Mouse (Mus musculus) embryo, embryonic 10 days (tissue): Measurements from ENCODE around the gene Pik3r6.
A peak's percentile ranks its signal among the peaks of the same experiment; 100 is the strongest.

Source experiments
- DNase-seq: peaks from one replicate; pipeline ENCODE4 v3.0.0-alpha.2; 2015; ENCODE audit warnings: low spot score

The Pik3r6 gene

DNA sequence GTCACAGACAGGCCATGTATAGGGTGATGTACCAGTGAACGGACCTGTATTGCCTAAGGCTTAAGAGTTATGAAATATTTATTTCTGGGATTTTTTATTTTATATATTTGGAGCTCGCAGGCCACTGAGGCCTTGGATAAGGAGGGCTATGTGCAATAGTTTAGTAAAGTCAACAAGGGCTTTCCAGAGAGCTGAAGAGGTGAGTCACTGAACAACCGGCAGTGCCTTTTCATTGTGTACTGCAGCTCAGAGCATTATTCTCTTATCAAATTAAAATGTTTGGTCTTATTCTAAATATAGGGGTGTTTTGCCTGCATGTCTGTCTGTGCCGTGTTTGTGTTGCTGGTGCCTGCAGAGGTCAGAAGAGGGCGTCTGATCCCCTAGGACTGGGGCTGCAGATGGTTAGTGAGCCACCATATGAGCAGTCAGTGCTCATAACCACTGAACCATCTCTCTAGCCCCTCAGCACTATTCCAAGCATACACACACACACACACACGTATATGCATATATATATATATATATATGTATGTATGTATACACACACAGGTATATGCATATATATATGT lies 14.5 kb upstream of the Pik3r6 start:
- no peak for DNase-seq

DNA sequence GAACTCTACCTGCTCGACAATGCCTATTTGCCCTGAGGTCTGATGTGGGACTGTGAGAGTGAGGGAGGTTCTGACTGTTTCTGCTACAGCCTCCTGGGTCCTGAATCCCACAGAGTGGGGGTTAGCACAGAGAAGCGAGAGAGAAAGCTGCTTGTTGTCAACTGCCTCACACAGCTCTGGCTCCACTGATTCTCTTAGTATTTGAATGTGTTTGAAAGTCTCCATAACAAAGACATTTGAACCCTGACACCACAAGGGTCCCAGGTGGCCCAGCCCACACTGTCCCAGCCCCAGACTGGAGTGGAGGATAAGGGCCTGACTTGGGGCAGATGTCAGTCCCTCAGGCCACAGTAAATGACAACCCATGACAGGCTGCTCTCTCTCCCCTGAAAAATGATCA lies 13.6 kb upstream of the Pik3r6 start:
- DNase-seq: no peak

DNA sequence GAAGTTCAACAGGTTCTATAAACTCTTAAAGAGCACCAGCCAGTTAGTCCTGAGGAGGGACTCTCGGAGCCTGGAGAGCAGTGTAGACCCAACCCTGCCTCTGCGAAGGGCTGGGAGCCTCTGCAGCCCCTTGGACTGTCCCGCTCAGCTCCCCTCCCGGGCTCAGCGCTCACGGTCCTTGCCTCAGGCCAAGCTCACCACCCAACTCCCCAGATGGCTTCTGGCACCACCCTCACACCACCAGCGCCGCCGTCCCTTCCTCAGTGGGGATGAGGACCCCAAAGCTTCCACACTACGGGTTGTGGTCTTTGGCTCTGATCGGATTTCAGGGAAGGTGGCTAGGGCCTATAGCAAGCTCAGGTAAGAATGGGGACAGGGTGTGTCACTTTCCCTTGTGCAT lies 10.2 kb upstream of the Pik3r6 start:
- no peak for DNase-seq

DNA sequence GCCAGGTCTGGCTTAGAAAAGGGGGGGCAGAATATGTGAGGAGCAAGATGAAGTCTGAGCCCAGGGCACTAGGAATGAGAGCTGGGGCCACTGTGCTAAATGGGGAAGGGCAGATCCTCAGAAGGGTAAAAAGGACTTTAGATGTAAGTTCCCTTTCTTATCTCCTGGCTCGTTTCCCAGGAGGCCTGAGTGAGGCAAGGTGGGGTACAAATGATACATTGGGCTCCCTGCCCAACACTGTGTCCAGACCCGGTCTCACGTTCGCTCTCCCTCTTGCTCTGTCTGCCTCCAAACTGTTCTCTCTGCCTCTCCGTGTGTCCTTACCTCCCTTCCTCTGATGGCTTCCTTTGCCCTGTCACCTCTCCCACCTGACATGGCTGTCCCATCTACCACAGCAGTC lies 9.1 kb upstream of the Pik3r6 start:
- no peak for DNase-seq

DNA sequence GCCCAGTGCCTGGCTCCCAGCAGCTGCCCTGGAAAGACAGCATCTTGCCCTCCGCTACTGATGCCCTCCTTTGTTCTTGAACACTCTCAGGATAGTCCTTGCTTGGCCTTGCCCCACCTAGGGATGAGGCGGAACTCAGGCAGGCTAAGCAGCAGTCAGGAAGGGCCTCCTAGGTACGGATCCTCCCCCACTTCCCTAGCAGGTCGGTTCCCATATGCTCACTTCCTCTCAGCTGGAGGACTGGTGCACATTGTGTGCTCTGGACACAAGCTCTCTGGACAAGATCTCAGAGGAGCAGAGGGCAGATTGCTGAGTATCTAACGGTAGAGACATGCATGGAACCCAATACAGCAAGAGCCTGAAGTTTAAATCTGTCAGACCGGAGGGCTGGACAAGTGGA lies 5.7 kb upstream of the Pik3r6 start:
- no peak for DNase-seq

DNA sequence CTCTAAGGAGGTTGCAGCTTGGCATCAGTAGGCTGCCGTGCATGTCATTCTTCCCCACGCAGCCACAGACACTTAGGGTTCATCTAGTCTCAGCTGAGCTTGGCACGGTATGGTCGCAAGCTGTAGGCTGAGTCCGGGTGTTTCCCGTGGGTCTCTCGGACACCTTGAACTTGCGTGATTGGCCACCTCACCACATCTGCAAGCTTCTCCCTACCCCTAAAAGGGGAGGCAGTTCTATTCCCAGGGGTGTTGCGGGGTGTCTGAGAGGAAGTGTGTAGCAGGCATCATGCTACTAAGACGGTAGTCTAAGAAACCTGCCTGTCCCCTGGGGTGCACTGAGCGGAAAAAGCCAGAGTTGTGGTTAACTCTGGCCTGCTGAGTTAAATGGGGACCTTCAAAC lies 4.3 kb upstream of the Pik3r6 start:
- no peak for DNase-seq

DNA sequence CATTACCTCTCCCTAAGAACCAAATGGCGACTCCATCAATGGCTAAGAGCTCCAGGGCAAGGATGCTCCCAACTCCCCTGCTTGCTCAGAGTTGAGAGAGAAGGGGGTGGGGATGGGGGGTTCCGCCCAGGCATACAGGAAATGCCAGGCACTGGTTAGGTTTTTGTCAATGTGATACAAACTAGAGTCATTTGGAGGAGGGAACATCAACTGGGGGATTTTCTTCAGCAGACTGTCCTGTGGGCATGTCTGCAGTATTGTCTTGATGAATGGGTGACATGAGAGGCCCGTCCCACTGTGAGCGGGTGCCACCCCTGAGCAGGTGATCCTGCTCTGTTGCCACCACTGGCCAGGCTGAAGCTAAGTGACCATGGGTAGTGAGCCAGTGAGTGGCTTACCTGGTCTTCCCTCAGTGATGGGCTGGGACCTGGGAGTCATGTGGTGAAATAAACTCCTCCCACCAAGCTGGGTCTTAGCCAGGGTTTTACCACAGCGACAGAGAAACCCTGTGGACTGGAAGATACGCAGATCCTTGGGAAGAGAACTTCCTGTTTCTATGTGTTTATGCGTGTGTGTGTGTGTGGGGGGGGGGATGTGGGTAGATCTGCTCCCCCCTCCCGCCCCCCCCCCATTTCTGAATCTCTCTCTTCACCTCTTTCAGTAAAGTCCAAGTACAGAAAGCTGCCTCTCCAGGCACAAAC lies 3.7 kb upstream of the Pik3r6 start:
- DNase-seq: no peak

DNA sequence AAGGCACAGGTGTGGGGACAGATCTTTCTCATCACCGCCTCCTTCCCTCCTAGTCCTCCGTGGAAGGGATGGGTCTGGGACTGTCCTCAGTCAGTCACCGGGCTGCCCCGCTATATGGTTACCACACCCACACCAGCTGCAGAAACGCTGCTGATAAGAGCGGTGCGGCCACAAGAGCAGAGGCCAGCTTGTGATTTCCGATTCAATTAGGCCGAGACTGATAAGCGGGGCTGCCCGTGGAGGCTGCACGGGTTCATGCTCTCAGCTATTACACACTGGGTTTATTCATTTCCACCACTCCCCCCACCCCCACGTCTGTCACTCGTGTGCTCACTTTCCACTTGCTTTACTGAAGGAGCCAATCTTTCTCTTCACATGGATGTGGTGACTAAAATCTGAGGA lies 1.9 kb upstream of the Pik3r6 start:
- DNase-seq: peak; percentile 20

DNA sequence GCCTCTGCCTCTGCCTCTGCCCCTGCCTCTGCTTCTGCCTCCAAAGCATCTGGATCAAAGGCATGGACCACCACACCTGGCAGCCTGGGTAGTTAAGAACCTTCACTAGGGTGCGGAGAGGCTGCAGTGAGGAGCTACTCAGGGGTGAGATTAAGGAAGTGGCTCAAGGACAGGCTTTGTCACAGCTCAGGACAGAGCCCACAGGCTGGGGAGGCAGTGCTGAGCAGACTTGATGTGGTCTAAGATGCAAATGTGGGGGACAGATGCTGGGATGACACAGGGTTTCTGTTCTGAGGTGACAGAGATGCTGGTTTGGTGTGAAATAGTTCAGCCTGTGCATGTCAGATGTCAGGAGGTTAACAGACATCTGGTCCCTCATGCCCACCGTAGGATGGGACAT lies 411 bp upstream of the Pik3r6 start:
- DNase-seq: no peak

DNA sequence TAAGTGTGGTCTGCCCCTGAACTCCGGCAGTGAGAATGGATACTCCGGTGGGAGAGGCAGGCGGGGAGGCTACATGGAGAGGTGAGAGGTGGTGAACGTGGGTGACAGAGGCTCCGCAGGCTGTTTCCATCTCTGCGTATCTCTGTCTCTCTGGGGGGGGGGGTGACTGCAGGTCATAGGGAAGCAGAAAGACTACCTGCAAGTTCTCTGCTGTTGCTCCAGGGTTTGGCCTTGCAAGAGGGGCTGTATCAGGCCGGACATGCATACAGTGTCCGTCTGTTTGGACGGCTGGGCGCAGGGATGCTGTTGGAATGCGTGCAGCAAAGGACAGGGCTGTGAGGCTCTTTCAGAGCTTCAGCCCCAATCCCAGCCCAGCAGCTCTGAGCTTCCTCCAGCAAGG lies 2.1 kb downstream of the Pik3r6 start:
- DNase-seq: no peak

DNA sequence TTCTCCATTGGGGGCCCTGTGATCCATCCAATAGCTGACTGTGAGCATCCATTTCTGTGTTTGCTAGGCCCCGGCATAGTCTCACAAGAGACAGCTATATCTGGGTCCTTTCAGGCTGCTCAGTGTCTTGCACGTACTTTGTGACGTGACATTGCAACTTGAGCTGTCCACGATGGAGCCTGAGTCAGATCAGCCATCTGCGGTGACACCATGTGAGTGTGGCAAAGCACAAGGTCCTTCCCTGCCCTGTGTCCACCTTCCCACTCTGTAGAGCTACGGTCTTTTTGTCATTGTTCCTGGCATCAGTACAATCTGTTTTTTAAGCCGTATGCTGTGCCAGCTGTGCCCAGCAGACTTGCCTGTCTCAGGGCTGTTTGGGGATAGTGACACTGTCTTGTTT lies 4.4 kb downstream of the Pik3r6 start:
- no peak for DNase-seq

DNA sequence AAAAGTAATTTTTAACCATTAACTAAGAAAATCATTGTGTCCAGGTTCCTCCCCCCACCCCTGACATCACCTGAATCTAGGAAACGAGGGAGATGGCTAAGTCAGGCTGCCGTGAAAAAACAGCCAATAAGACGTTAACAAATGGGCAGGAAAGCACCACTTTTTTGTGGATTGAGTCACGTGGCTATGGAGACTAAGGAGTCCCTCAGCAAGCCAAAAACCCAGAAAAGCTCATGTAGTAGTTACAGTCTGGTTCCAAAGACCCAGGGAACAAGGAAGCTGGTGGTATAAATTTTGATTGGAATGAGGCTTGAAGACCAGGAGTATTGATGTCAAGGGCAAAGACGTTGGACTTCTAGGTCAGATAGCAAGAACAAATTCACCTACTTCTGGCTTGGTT lies 5.8 kb downstream of the Pik3r6 start:
- DNase-seq: no peak

DNA sequence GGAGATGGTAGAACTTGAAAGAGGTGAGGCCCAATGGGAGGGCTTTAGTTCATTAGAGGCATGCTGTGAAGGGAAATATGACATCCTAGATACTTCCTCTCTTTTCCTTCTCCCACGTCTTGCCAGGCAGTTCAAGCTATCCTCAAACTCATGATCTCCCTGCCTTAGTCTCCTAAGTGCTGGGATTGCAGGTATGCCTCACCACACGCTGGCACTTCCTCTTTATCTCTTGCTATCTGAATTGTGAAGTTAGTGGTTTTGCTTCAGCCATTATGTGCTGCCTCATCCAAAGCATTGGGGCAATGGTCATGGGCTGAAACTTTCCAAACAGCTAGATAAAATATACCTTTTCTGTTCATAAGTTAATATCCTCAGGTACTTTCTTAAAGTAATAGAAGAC lies 6.4 kb downstream of the Pik3r6 start:
- DNase-seq: no peak

DNA sequence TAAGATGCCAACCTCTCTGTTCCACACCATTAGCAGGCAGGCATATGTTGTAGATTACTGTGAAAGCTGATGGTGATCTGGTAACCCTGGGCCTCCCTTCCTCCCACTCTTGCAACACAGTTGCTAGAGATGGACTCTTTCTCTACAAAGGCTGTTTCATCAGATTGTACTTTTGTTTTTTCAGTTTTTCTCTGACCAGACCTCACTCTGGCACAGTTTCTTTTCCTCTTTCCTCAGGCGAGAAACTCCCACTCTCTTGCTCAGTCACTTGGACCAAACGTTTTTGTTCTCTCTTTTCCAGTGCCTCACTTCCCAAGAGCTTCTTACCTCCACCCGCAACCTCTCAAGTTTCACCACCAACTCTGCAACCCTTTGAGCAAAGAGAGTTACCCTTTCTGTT lies 11.2 kb downstream of the Pik3r6 start:
- DNase-seq: no peak

DNA sequence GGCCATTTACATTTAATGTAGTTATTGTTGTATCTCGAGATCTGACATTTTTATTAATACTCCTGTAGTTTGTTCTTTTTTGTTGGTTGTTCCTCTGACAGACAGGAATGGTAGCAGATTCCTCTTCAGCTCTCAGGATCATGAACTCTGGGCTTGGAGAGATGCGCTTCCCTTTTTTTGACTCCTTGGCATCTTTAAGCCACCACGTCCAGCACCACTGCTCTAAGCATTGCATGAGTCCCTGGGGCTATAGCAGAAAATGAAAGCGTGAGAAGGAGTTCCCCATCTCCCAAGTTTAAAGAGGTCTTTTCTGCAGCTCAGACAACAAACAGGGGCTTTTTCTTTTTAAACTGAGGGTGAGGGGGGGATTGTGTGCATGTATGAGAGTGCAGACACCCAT lies 16.5 kb downstream of the Pik3r6 start:
- no peak for DNase-seq

DNA sequence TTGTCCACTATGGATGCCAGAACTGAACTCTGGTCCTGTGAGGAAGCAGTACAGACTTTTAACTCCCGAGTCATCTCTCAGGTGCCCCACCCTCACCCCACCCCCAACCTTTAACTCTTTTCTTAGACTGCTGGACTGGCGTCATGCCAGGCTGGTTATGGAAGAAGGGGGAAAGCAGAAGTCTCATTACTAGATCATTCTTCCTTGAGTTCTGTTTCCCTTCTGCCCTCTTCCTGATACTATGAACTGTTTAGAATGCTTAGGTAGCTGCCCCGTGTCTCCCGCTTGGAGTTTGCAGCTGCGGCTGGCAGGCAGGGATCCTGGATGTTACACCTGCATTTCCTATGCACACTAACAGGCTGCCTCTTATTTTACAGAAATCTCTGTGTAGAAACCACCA lies 17.0 kb downstream of the Pik3r6 start:
- no peak for DNase-seq

DNA sequence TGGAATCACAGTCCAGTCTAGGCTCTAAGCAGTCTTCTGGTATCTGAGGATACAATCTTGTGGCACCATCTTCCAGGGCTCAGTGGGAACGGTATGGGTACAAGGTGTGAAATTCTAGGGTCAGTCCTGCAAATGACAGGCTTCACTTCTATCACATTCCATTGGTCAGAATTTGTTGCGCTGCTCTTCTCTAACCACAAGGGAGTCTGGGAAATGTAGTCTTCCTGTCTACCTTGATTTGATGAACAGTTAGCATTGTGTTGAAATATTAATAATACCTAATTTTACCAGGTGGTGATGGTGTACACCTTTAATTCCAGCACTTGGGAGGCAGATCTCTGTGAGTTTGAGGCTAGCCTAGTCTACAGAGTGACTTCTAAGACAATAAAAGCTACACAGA lies 17.6 kb downstream of the Pik3r6 start:
- DNase-seq: no peak

DNA sequence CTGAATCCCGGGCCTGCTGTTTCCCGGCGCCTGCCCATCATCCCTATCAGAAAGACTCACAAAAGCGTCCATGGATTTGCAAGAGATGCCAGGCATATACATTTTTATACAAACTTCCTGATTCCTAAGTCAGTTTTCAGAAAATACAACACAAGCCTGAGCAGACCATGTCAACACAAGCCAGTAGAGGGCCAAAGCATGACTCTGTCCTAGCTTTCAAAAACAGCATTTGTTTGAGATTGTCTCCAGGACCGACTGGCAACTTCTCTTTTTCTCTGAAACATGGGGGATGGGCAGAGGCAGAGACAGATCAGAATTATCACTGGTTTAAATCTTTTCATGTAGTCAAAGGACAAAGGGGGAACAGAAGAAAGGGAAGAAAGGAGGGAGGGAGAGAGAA lies 18.5 kb downstream of the Pik3r6 start:
- DNase-seq: no peak

DNA sequence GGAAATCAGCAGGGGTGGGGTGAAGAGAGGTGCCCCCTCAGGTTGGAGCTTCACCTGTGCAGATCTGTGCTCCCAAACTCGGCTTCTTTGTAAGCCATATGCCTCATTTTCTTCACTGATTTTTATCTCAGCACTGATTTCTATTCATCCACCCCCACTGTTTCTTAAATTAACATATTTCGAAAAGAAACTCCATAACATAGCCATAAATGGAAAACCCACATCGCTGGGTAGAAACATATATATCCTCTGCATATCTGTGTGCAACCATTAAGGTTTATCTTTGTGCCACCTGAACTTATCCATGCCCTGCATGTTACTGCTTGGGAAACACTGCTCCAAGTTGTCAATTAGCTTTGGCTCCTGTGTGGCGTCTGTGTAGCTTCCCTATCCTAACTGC lies 23.6 kb downstream of the Pik3r6 start:
- no peak for DNase-seq

DNA sequence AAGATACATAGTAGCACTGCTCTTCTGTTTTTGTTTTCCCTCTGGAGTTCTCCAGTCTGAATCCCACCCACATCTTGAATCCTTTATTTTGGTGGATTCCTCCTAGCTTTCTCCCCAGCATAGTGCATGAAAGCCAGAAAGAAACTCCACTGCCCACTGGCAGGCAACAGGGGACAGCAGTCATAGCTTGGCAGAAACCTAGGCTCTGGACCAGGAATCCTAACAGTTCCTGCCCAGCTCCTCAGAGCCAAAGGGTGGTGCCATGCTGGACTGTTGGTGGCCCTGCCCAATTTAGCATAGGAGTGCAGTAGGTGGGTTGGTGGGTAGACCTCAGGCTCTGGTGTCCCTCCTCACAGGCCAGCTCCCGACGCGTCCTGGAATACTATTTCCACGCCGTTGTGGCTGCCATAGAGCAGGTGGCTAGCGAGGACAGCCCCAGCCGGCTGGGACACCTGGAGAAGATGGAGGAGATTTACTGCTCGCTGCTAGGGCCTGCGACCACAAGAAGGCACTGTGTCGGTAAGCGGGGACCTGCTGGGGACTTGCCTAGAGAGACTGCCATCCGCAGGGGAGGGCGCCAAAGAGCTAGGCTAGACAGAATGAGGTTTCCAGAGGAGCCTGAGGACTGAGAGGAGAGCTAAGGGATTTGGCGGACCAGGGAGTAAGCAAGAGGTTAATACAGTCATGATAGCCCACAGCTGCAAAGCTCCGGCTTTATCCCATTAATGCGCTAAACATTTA lies 28.4 kb downstream of the Pik3r6 start:
- DNase-seq: peak; percentile 66

DNA sequence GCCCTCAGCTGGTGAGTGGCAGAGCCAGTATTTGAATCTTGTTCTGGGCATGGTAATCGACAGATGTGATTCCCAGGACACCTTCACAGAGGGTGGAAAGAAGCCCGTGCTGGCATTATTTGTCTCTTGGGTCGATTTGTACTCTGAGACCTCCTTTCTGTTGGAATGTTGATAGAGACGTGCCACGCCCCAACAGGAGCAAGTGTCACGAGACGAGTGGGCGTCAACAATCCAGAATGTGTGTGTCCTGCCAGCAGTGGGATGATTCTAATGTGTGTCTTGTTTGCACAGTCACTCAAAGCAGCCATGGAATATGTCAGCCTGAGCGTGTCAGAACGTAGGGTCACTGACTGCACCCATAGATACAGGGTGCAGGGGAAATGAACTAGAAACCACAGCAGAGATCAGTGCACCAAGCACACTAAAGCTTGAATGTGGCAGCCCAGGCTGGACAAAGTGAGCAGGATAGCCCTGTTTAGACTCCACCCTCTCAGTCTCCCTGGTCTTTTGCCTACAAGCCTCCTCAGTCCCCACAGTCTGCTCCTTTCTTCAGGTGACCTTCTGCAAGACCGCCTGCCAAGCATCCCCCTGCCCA lies 29.2 kb downstream of the Pik3r6 start:
- no peak for DNase-seq

DNA sequence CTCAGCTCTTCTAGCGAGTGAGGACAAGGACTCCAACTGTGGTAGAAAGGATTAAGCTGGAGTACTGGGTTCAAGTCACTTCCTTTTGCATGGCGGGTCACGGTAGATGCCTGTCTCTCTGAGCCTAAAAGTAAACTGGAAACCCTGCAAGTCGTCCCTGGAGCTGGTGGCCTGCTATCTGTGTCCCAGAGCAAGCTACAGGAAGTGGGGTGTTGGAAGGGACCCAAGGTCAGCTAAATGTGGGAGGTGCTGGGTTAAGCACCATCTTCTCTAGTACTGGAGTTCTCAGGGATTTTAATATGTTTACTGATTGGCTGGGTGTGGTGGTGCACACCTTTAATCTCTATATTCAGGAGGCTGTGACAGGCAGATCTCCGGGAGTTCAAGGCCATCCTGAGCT lies 30.0 kb downstream of the Pik3r6 start:
- no peak for DNase-seq

DNA sequence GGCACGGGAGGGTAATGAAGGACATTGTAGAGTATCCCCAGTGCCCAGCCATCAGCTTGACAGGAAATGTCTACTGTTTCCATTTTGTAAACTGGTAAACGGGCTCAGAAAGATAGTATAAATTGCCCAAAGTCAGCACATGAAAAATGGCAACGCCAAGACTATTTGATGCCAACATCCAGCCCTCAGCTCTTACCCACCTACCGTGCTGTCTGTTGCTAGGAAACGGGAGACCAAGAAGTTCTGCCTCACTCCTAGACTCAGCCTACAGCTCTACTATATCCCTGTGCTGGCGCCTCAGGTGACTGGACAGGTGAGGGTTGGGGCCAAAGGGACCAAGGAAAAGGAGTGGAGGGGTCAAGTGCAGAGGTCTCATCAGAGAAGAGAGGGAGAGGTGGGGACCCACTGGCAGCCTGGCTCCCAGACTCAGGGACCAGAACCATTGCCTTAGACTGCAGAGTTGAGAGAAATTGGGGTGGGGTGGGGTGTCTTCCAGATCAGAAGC lies 31.2 kb downstream of the Pik3r6 start:
- DNase-seq: no peak
